Mouse (Mus musculus): ENCODE data around the gene Sfi1.
"Not testable (repeated sequence)": the region's sequence is repeated elsewhere in the genome, so short reads cannot be mapped to it uniquely, and the experiment has no call there.

Sfi1 gene

DNA sequence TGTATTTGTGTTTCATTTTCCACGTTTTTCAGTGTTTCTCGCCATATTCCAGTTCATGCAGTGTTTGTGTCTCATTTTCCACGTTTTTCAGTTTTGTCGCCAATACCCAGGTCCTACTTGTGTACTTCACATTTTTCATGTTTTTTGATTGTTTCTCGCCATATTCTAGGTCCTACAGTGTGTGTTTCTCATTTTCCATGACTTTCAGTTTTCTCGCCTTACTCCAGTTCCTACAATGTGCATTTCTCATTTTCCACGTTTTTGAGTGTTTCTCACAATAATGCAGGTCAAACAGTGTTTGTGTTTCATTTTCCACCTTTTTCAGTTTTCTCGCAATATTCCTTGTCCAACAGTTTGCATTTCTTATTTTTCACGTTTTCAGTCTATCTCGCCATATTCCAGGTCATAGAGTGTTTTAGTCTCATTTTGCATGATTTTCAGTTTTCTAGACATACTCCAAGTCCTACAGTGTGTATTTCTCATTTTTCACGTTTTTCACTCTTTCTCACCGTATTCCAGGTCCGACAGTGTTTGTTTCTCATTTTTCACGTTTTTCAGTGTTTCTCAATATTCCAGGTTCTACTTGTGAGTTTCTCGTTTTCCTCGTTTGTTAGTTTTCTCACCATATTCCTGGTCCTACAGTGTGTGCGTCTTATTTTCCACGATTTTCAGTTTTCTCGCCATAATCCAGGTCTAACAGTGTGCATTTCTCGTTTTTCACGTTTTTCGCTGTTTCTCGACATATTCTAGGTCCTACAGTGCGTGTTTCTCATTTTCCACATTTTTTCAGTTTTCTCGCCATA is 92.0 kb downstream of the Sfi1 start:
- DNase-seq, result no peak

DNA sequence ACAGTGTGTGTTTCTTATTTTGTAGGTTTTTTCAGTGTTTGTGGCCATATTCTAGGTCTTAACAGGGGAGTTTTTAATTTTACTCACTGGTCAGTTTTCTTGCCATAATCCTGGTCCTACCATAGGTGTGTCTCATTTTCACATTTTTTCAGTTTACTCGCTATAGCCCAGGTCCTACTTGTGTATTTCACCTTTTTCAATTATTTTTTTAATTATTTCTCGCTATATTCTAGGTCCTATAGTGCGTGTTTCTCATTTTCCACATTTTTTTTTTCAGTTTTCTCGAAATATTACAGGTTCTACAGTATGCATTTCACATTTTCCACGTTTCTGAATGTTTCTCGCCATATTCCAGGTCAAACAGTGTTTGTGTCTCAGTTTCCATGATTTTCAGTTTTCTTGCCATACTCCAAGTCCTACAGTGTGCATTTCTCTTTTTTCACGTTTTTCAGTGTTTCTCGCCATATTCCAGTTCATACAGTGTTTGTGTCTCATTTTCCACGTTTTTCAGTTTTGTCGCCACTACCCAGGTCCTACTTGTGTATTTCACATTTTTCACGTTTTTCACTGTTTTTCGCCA is 93.1 kb downstream of the Sfi1 start:
- not testable (repeated sequence) for DNase-seq
